Mouse (Mus musculus) lung, embryonic 14.5 days (tissue): ENCODE measurements around the gene Gm17455. TPM values are rescaled to one million over a fixed set of nuclear protein-coding genes. Genes with fewer than 3 reads are reported as not detected.
A peak's percentile ranks its signal among the peaks of the same experiment; 100 is the strongest.

Source experiments
- ATAC-seq: fragments of 200-750 bp; cut with Nextera tagmentation; 2 replicates; pipeline ENCODE4 v1.8.0; 2017; ENCODE audit warnings: mild to moderate bottlenecking, moderate TSS enrichment, moderate library complexity; ENCODE audit not compliant: insufficient read depth
- DNase-seq: peaks from one replicate; pipeline ENCODE4 v3.0.0-alpha.2; 2015
- H3K27ac ChIP-seq: fragments of 300-500 bp; sonication (generic); 2 replicates; pipeline ENCODE4 v1.5.1; 2014; ENCODE audit warnings: low read depth, mild to moderate bottlenecking, moderate library complexity
- H3K27me3 ChIP-seq: fragments of 300-500 bp; sonication (generic); 2 replicates; pipeline ENCODE4 v1.6.1; 2014; ENCODE audit warnings: low read length, control low read depth; ENCODE audit not compliant: insufficient read depth
- H3K36me3 ChIP-seq: fragments of 300-500 bp; sonication (generic); 2 replicates; pipeline ENCODE4 v1.6.1; 2014; ENCODE audit warnings: control low read depth; ENCODE audit not compliant: insufficient read depth
- H3K4me1 ChIP-seq: fragments of 300-500 bp; sonication (generic); 2 replicates; pipeline ENCODE4 v1.6.1; 2014; ENCODE audit warnings: antibody characterized with exemption, control low read depth; ENCODE audit not compliant: insufficient read depth
- H3K4me2 ChIP-seq: fragments of 300-500 bp; sonication (generic); 2 replicates; pipeline ENCODE4 v1.6.1; 2014; ENCODE audit warnings: mild to moderate bottlenecking
- H3K4me3 ChIP-seq: fragments of 300-500 bp; sonication (generic); 2 replicates; pipeline ENCODE4 v1.5.1; 2014; ENCODE audit warnings: low read depth, low read length
- H3K9ac ChIP-seq: fragments of 300-500 bp; sonication (generic); 2 replicates; pipeline ENCODE4 v1.6.1; 2014
- H3K9me3 ChIP-seq: fragments of 300-500 bp; sonication (generic); 2 replicates; pipeline ENCODE4 v1.6.1; 2016; ENCODE audit warnings: low read depth, low read length, control low read depth
- CTCF ChIP-seq: IDR thresholded peaks from 2 replicates; pipeline ENCODE4 v1.5.1; 2016; ENCODE audit warnings: antibody characterized with exemption, low read depth
- WGBS: fragments of 180-500 bp; shearing (Covaris S2); extraction: QIAGEN DNeasy Blood & Tissue Kit; methylation state at CpG from one replicate; pipeline ENCODE4 v1.1.7; 2014; 5-methylcytosine and 5-hydroxymethylcytosine counted together
- polyA plus RNA-seq: library from polyadenylated mRNA; unstranded; fragments of >200 nt; fragmentation: Nextera tagmentation; extraction: Ambion mirVana; gene quantifications from 2 replicates; pipeline ENCODE4 v1.2.1, GENCODE M21; 2014

Gm17455 gene
- polyA plus RNA-seq, 1 experiment from 2014 or later = 1.2 TPM

DNA sequence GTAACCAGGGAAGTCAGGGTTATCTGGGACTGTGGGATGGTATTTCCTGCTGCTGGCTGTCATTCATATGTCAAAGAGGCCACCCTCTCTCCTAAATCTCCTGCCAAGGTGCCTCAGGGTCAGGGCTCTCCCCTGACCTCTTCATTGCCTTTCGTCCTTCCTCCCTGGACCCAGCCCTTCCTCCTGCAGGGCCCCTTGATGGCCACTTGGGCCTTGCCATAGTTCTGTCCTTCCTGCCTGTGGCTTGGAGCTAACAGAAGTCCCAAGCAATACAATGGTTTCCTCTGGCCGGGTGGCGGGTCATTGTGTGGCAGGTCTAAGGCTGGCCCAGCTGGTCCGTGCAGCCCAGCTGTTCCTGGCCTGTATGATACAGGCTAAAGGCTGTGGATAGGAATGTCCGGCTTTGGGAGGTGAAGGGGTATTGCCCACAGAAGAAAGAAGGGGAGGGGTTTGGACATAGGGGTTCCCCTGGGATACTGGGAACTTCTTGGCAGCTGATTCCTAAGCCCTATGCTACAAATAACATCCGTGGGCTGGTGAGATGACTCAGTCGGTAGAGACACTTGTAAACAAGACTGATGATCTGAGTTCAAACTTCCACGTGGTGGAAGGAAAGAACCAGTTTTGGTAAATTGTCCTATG, 25.5 kb upstream of the Gm17455 start:
- peak; percentile 21 for TF ChIP-seq CTCF
- Histone ChIP-seq H3K4me1 (no peaks in the 10 kb centered on the region), H3K9ac (no peak overlapping the region), H3K4me3 (no peak overlapping the region), H3K36me3 (no peaks in the 10 kb centered on the region), H3K27ac (0 out of 2 replicates have a peak overlapping the region, but pooled peaks have one; percentile 30), H3K4me2 (no peak overlapping the region), H3K27me3 (no peaks in the 10 kb centered on the region), H3K9me3 (no peaks in the 10 kb centered on the region)
- 42% methylated on average over 8 of the region's 8 CpGs for WGBS
- peak; percentile 62; the same call in 1 of the 2 replicates for ATAC-seq
- peak; percentile 39 for DNase-seq

DNA sequence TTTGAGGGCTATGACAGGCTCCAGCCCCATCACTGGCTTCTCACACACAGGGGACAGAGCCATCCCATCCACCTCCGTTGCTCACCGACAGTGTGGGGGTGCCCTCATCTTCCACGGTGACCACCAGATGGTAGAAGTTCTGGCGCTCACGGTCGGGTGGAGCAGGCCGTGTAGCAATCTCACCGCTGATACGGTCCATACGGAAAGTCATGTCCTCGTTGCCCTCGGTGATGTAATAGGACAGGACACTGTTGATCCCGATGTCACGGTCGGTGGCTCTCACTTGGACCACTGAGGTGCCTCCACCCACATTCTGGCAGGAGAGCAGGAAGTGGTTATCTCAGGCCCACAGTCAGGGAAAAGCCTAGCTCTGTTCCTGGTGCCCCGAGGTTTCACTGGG, 22.8 kb upstream of the Gm17455 start:
- WGBS = 87% methylated on average over 16 of the region's 16 CpGs
- TF ChIP-seq CTCF = no peak

DNA sequence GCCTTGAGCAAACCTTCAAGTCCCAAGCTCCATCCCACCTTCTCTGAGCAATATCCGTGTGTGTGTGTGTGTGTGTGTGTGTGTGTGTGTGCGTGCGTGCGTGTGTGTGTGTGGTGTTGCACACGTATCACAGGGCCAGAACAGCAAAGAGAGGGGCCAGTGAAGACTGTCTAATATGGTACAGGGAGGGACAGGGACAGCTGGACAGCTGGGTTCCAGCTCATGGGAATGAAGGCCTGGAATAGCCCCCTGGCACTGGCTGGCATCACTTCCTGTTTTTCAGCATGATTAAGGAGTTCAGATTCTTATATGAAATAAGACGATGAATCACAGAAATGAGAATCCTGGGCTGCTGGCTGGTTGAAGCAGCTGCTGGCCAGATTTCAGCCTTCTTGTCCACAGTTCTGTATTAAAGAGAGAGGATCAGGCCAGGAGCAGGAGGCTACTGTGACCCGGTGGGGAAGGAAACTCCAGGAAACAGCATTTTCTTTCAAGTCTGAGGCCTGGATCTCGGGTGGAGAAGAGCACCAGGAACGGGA, 20.0 kb upstream of the Gm17455 start:
- no peak for DNase-seq
- Histone ChIP-seq H3K9me3 (no peaks in the 10 kb centered on the region), H3K9ac (0 out of 2 replicates have a peak overlapping the region, but pooled peaks have one; percentile 15), H3K4me1 (no peaks in the 10 kb centered on the region), H3K36me3 (no peaks in the 10 kb centered on the region), H3K27ac (no peak overlapping the region; the same call in 1 of the 2 replicates), H3K4me3 (no peak overlapping the region), H3K4me2 (no peak overlapping the region), H3K27me3 (no peaks in the 10 kb centered on the region)
- 65% methylated on average over 9 of the region's 9 CpGs for WGBS
- ATAC-seq = no peak
- TF ChIP-seq CTCF = no peak

More for the DNA sequence above, 22.8 kb upstream of the Gm17455 start:
- no peak for DNase-seq
- no peak overlapping the region for H3K4me2 ChIP-seq
- no peak overlapping the region for H3K4me3 ChIP-seq
- no peaks in the 10 kb centered on the region for H3K9me3 ChIP-seq
- no peak overlapping the region for H3K9ac ChIP-seq
- no peaks in the 10 kb centered on the region for H3K4me1 ChIP-seq
- H3K36me3 ChIP-seq = no peaks in the 10 kb centered on the region
- no peak overlapping the region for H3K27ac ChIP-seq
- no peak for ATAC-seq
- no peaks in the 10 kb centered on the region for H3K27me3 ChIP-seq

DNA sequence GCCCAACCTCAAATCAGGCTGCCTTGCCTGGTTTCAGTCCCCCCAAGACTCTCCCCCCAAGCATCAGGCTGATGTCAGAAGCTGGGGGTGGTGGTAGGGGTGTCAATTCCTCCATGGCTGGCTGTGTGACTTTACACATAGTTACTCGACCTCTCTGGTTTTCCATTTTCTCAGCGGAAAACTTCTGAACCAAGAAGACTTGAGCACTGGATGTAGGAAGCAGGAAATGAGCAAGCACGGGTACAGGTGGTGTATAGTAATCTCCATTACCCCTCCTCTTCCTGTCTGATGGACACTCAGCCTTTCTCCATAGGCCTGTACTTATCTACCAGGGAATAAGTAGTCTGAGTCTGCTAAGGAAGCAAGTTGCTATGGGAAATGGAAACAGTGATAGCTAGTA, 19.3 kb upstream of the Gm17455 start:
- Histone ChIP-seq H3K4me1 (no peaks in the 10 kb centered on the region), H3K4me2 (no peak overlapping the region), H3K36me3 (no peaks in the 10 kb centered on the region), H3K4me3 (no peak overlapping the region), H3K27me3 (no peaks in the 10 kb centered on the region), H3K9ac (no peak overlapping the region), H3K27ac (no peak overlapping the region), H3K9me3 (no peaks in the 10 kb centered on the region)
- ATAC-seq = no peak
- DNase-seq = no peak
- WGBS = 62% methylated on average over 3 of the region's 3 CpGs
- TF ChIP-seq CTCF = no peak

DNA sequence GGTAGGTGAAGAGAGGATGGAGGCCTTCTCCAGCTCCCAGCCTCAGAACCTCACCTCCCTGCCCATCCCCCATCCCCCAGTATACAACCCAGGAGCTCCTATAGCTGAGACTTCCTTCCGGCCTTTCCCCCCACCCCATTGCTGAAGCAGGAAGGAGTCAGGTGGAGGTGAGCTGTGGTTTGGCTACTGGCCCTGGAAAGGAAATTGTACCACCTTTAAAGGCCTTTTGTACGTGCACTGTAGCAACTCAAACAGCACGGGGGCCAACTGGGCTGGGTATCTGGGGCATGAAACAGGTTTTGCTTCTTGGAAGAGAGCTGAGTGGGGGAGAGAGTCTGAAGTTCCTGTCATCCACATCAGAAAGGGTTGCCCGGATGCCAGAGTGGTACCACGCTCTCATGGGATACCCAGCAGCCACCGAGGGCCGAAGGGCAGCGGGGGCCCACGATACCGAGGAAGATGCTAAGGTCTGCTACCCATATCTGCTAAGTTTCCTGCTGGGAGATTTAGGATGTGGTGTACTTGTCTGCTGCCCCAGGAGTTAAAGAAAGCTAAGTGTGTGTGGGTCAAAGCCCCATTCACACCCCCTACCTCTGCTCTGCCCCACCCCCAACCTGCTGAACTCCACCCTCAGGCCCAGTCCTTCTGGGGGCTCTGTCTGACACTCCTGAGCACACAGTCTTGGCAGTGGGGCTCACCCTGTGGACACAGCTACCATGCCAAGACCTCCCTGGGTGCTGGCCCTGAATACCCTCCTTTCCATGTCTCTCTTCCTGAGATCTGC, 18.2 kb upstream of the Gm17455 start:
- DNase-seq (no peak), ATAC-seq (no peak)
- Histone ChIP-seq H3K36me3 (no peaks in the 10 kb centered on the region), H3K4me1 (no peaks in the 10 kb centered on the region), H3K27me3 (no peaks in the 10 kb centered on the region), H3K9ac (no peak overlapping the region), H3K27ac (no peak overlapping the region; the same call in 1 of the 2 replicates), H3K4me3 (no peak overlapping the region), H3K4me2 (no peak overlapping the region), H3K9me3 (no peaks in the 10 kb centered on the region)
- WGBS = 71% methylated on average over 10 of the region's 10 CpGs
- no peak for TF ChIP-seq CTCF

DNA sequence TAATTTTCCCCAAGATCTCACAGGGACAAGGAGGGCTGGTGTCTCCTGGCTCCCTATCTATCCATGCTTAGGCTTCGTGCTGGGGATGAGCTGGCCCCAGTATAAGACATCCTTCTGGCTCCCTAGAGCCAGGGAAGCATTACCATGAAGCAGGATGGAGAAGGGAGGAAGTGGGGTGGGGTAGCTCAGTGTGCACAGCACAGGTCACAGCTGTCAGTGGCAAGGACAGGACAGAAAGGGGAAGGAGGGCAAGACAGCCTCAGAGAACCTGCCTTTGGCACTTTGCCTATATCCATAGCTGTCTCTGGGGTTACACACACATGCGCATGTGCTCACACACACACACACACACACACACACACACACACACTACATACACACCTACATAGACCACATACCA, 11.2 kb upstream of the Gm17455 start:
- H3K36me3 ChIP-seq = no peaks in the 10 kb centered on the region
- ATAC-seq = no peak
- H3K4me3 ChIP-seq = no peak overlapping the region
- no peak overlapping the region for H3K4me2 ChIP-seq
- no peaks in the 10 kb centered on the region for H3K9me3 ChIP-seq
- H3K4me1 ChIP-seq = no peaks in the 10 kb centered on the region
- TF ChIP-seq CTCF = no peak
- H3K9ac ChIP-seq = no peak overlapping the region
- no peaks in the 10 kb centered on the region for H3K27me3 ChIP-seq
- H3K27ac ChIP-seq = no peak overlapping the region
- no peak for DNase-seq
- 76% methylated on average over 2 of the region's 2 CpGs for WGBS

DNA sequence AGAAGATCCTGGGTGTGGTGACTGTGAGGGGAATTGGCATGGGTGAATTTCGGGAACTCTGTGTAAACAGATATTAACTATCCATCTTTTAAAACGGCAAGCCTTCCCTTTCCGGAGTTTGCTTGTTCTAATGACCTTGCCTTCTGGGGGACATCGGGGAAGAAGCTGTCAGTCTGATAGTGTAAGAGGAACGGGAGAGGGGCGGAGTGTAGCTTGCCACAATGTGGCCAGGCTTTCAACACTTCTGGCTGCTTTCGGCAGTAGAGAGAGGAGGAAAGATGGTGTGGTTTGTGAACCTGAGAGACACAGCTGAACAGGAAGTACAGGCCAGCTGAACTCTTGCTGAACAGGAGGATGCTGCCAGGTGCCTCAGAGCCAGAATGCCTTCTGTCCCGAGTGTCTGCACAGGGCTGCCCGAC, 10.1 kb upstream of the Gm17455 start:
- Histone ChIP-seq H3K9ac (no peak overlapping the region), H3K4me3 (no peak overlapping the region), H3K4me1 (no peaks in the 10 kb centered on the region), H3K9me3 (no peaks in the 10 kb centered on the region), H3K4me2 (no peak overlapping the region; the same call in 1 of the 2 replicates), H3K36me3 (no peaks in the 10 kb centered on the region), H3K27ac (no peak overlapping the region), H3K27me3 (no peaks in the 10 kb centered on the region)
- ATAC-seq (no peak), DNase-seq (peak; percentile 47)
- 14% methylated on average over 9 of the region's 9 CpGs for WGBS
- no peak for TF ChIP-seq CTCF
